In the genomic region with DNA sequence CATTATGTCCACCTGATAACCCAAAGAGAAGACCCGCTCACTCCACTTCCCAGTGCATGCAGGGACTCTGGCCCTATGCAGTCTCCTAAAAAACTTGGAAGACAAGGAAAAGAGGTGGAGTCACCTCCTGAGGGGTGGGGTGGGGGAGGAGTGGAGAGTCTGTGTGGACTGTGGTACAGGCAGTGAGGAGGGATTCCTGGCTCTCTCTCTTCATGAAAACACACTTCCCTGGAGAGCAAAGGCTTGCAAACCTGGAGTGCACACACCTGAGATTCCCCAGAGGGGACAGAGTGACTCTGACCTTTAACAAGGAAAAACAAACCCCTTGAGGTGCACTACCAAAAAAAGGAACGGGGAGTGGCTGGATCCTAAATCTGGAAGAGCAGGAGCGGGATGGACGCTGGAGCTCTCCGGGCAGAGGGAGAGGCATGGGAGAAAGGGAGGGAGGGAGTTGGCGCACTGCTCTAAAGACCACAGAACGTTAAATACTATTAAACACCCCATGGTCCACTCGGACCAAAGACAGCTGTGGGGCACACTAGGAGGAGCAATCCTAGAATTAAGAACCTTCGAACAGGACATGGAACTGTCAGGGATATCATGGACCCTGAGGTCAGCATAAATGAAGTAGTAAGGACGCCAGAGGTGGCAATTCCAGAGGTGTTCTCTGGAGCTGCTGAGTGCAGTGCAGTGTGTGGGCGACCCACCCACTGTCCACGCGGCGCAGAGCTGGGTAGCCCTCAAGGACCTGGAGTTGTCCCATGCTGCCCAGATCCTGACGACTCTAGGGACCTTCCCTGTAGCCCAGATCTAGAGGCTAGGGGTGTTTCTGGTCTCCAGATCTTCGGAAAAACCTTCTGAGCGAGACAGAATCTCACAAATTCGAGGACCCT, we compare ENCODE assay signal across 9 mouse cellular contexts. TPM values are rescaled to one million over a fixed set of nuclear protein-coding genes. Genes with fewer than 3 reads are reported as not detected.
DNase-seq lines count a peak whose midpoint lies in the region; ATAC-seq lines count a peak whose summit lies in the region.
"Had no signal": no experiment of that assay in that cellular context is flagged by ENCODE, and none has a peak within 500 bp of the region (broad histone marks: within the 10 kb centered on the region; RNA-seq: fewer than 3 reads in every experiment).

No protein-coding gene starts in this region.

- no peak for DNase-seq in heart, adult 8-10 months (ENCODE audit: low spot score)
- DNase-seq in thymus, postnatal 25 days, result no peak
- DNase-seq in left cerebral cortex, adult 9 months (ENCODE audit: low spot score in 2 of 2), result no peak

- no peaks in the 10 kb centered on the region for H3K36me3 ChIP-seq in heart, embryonic 16.5 days (ENCODE audit: control insufficient read depth, insufficient read depth)
- H3K36me3 ChIP-seq in hindbrain, embryonic 16.5 days (ENCODE audit: control insufficient read depth, insufficient read depth, low read length), result no peaks in the 10 kb centered on the region
- H3K36me3 ChIP-seq in midbrain, embryonic 12.5 days, result no peaks in the 10 kb centered on the region

- H3K4me1 ChIP-seq in heart, embryonic 16.5 days (ENCODE audit: control insufficient read depth, insufficient read depth, low read length), result peaks cover 15% of the 10 kb centered on the region
- H3K4me1 ChIP-seq in brown adipose tissue, adult 24 weeks (ENCODE audit: control insufficient read depth, insufficient read depth, insufficient read length, low read length), result no peaks in the 10 kb centered on the region
- H3K4me1 ChIP-seq in hindbrain, embryonic 16.5 days (ENCODE audit: control insufficient read depth, insufficient read depth, low read depth, low read length), result peaks cover 31% of the 10 kb centered on the region
- H3K4me1 ChIP-seq in midbrain, embryonic 12.5 days, result peaks cover 23% of the 10 kb centered on the region; the same call in 1 of the 2 replicates

- H3K9me3 ChIP-seq in heart, embryonic 16.5 days (replicated peaks; ENCODE audit: control insufficient read depth, low read length), result no peaks in the 10 kb centered on the region
- H3K9me3 ChIP-seq in hindbrain, embryonic 16.5 days (ENCODE audit: control insufficient read depth, low read length), result no peaks in the 10 kb centered on the region
- H3K9me3 ChIP-seq in midbrain, embryonic 12.5 days, result no peaks in the 10 kb centered on the region

- peak overlapping the region; percentile 74 for H3K9ac ChIP-seq in heart, embryonic 16.5 days (ENCODE audit: low read length)
- H3K9ac ChIP-seq in hindbrain, embryonic 16.5 days (ENCODE audit: low read depth, low read length), result peak overlapping the region; percentile 95
- H3K9ac ChIP-seq in midbrain, embryonic 12.5 days (replicated peaks), result peak overlapping the region; percentile 92

- peak overlapping the region; percentile 97 for H3K4me2 ChIP-seq in heart, embryonic 16.5 days (ENCODE audit: low read depth, low read length)
- peak overlapping the region; percentile 99 for H3K4me2 ChIP-seq in hindbrain, embryonic 16.5 days (ENCODE audit: low read length)
- peak overlapping the region; percentile 98 for H3K4me2 ChIP-seq in midbrain, embryonic 12.5 days (replicated peaks)

- 7% methylated on average over 18 of the region's 18 CpGs for WGBS in heart, embryonic 16.5 days
- WGBS in hindbrain, embryonic 16.5 days, result 4% methylated on average over 18 of the region's 18 CpGs
- 6% methylated on average over 18 of the region's 18 CpGs for WGBS in midbrain, embryonic 12.5 days

- H3K4me3 ChIP-seq in heart, embryonic 16.5 days (ENCODE audit: low read length), result peak overlapping the region; percentile 60
- peak overlapping the region; percentile 73 for H3K4me3 ChIP-seq in brown adipose tissue, adult 24 weeks (ENCODE audit: insufficient read depth, low read depth, low read length)
- peak overlapping the region; percentile 81 for H3K4me3 ChIP-seq in hindbrain, embryonic 16.5 days (ENCODE audit: low read length)
- H3K4me3 ChIP-seq in midbrain, embryonic 12.5 days, result peak overlapping the region; percentile 75

- ATAC-seq in heart, embryonic 16.5 days (replicated peaks; ENCODE audit: extremely low read depth, insufficient read depth, low FRiP score), result peak; percentile 15; the same call in 1 of the 2 replicates
- no peak for ATAC-seq in hindbrain, embryonic 16.5 days
- no peak for ATAC-seq in midbrain, embryonic 12.5 days (ENCODE audit: low FRiP score, low read depth)
- ATAC-seq in activated CD4-positive, CD25-positive, alpha-beta regulatory T cell, adult 4 months, result no peak
- ATAC-seq: Patski had no signal

- H3K27me3 ChIP-seq in heart, embryonic 16.5 days (ENCODE audit: control insufficient read depth, insufficient read depth, low read length), result peaks cover 7% of the 10 kb centered on the region; the same call in 1 of the 2 replicates
- H3K27me3 ChIP-seq in hindbrain, embryonic 16.5 days (replicated peaks; ENCODE audit: control insufficient read depth, insufficient read depth, low read length), result no peaks in the 10 kb centered on the region
- peaks cover 77% of the 10 kb centered on the region for H3K27me3 ChIP-seq in midbrain, embryonic 12.5 days
- H3K27me3 ChIP-seq: Patski had no signal

- no peak overlapping the region; the same call in 1 of the 2 replicates for H3K27ac ChIP-seq in heart, embryonic 16.5 days (ENCODE audit: low read length)
- no peak overlapping the region for H3K27ac ChIP-seq in brown adipose tissue, adult 24 weeks (replicated peaks; ENCODE audit: low read depth, low read length)
- no peak overlapping the region for H3K27ac ChIP-seq in hindbrain, embryonic 16.5 days (ENCODE audit: low read depth, low read length)
- H3K27ac ChIP-seq in midbrain, embryonic 12.5 days (replicated peaks), result no peak overlapping the region

RNA-seq across cellular contexts. Expression of gene Sorcs2, which starts 1.2 kb away (rescaled TPM):
- polyA plus RNA-seq in heart, embryonic 16.5 days (2015; fragmentation: Nextera tagmentation; extraction: Ambion mirVana), result 8.2 and 10.7 TPM in 2 replicates
- 1 to 10 TPM; 5.0 to 9.4 (median 7.6) TPM for total RNA-seq in heart, adult 8-10 months (2022)
- 24.9 and 28.5 TPM in 2 replicates for polyA plus RNA-seq in brown adipose tissue, adult 24 weeks (2012; ENCODE audit: insufficient read depth, insufficient read length, missing spikeins)
- 11.8 and 15.5 TPM in 2 replicates for polyA plus RNA-seq in hindbrain, embryonic 16.5 days (2015; fragmentation: Nextera tagmentation; extraction: Ambion mirVana)
- polyA plus RNA-seq in midbrain, embryonic 12.5 days (2016; fragmentation: Nextera tagmentation; extraction: Ambion mirVana), result 13.2 and 17.4 TPM in 2 replicates
- polyA plus RNA-seq in activated CD4-positive, CD25-positive, alpha-beta regulatory T cell, adult 4 months (2017; shearing (Covaris generic)), result 1 to 10 TPM; 3.2 to 3.5 TPM
